Mouse (Mus musculus): ENCODE data around the gene Heg1. TPM values are rescaled to one million over a fixed set of nuclear protein-coding genes. Genes with fewer than 3 reads are reported as not detected.

The Heg1 gene
- polyA plus RNA-seq, 1 experiment from 2014 or later, result 9.1 TPM

DNA sequence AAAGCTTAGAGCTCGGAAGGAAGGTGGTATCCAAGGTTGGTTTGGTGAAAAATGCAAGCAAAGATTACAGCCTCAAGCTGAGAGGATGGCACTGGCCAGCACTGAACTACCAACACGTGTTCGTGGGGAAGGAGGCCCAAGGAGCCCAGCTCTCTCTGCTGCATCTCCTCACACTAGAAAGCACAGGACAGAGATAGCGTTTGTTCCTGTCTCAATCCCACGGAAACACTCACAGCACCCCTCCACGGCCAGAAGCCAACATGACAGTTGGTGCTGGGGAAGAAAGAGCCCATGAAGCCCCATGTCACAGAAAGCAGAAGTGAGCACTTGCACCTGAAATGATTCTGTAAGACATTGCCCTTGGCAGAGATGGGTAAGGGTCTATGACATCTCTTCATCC, 72.2 kb downstream of the Heg1 start:
- Histone ChIP-seq H3K36me3 (ENCODE audit: control insufficient read depth, insufficient read depth, low read length) (peaks cover 5% of the 10 kb centered on the region; the same call in 1 of the 2 replicates), H3K4me1 (replicated peaks; ENCODE audit: control insufficient read depth, insufficient read depth) (no peaks in the 10 kb centered on the region), H3K27ac (replicated peaks) (no peak overlapping the region), H3K27me3 (ENCODE audit: control insufficient read depth, insufficient read depth, low read length) (no peaks in the 10 kb centered on the region), H3K4me3 (ENCODE audit: low read depth, low read length) (no peak overlapping the region), H3K9ac (ENCODE audit: low read length) (no peak overlapping the region), H3K9me3 (ENCODE audit: control insufficient read depth, low read length) (no peaks in the 10 kb centered on the region), H3K4me2 (replicated peaks; ENCODE audit: low read depth) (no peak overlapping the region)
- ATAC-seq (ENCODE audit: low FRiP score, low TSS enrichment) (no peak), DNase-seq (ENCODE audit: low spot score) (no peak)
- TF ChIP-seq CTCF (IDR thresholded peaks at IDR 0.05; ENCODE audit: low read depth) (no peak), EP300 (optimal IDR thresholded peaks at IDR 0.05) (no peak)
- WGBS, result 65% methylated on average over 6 of the region's 6 CpGs

DNA sequence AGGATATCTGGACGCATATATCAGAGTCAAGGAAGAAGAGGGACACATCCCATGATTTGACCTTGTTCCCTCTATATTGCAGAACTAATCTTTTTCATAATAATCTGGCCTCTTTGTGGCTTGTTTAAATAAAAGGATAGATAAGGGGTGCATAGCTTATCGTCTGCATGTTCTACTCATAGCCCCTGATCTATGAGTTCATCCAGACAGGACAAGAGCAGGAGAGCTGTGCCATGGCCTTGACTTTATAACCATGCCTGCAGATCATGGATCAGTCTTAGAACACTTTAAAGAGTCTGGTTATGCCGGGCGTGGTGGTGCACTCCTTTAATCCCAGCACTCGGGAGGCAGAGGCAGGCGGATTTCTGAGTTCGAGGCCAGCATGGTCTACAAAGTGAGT, 75.0 kb downstream of the Heg1 start:
- WGBS, result 84% methylated on average over 7 of the region's 7 CpGs
- no peaks in the 10 kb centered on the region for H3K9me3 ChIP-seq (ENCODE audit: control insufficient read depth, low read length)

GRCm38 (mm10) chr16:33760542-33760941, 76.4 kb downstream of the Heg1 start:
- Histone ChIP-seq H3K4me3 (ENCODE audit: low read depth, low read length) (no peak overlapping the region), H3K4me1 (replicated peaks; ENCODE audit: control insufficient read depth, insufficient read depth) (no peaks in the 10 kb centered on the region), H3K9ac (ENCODE audit: low read length) (no peak overlapping the region), H3K4me2 (replicated peaks; ENCODE audit: low read depth) (no peak overlapping the region), H3K27me3 (ENCODE audit: control insufficient read depth, insufficient read depth, low read length) (no peaks in the 10 kb centered on the region), H3K27ac (replicated peaks) (no peak overlapping the region), H3K36me3 (ENCODE audit: control insufficient read depth, insufficient read depth, low read length) (peaks cover 5% of the 10 kb centered on the region; the same call in 1 of the 2 replicates), H3K9me3 (ENCODE audit: control insufficient read depth, low read length) (no peaks in the 10 kb centered on the region)
- no peak for ATAC-seq (ENCODE audit: low FRiP score, low TSS enrichment)
- TF ChIP-seq CTCF (IDR thresholded peaks at IDR 0.05; ENCODE audit: low read depth), result no peak
- TF ChIP-seq EP300 (optimal IDR thresholded peaks at IDR 0.05), result no peak
- no peak for DNase-seq (ENCODE audit: low spot score)
- WGBS, result 52% methylated on average over 5 of the region's 5 CpGs

More for the DNA sequence above, 75.0 kb downstream of the Heg1 start:
- H3K36me3 ChIP-seq (ENCODE audit: control insufficient read depth, insufficient read depth, low read length), result peaks cover 5% of the 10 kb centered on the region; the same call in 1 of the 2 replicates
- no peak for TF ChIP-seq EP300 (optimal IDR thresholded peaks at IDR 0.05)
- no peak for ATAC-seq (ENCODE audit: low FRiP score, low TSS enrichment)
- no peak overlapping the region for H3K4me3 ChIP-seq (ENCODE audit: low read depth, low read length)
- no peak for DNase-seq (ENCODE audit: low spot score)
- no peaks in the 10 kb centered on the region for H3K27me3 ChIP-seq (ENCODE audit: control insufficient read depth, insufficient read depth, low read length)
- no peak overlapping the region for H3K9ac ChIP-seq (ENCODE audit: low read length)
- H3K4me1 ChIP-seq (replicated peaks; ENCODE audit: control insufficient read depth, insufficient read depth), result no peaks in the 10 kb centered on the region
- no peak overlapping the region for H3K4me2 ChIP-seq (replicated peaks; ENCODE audit: low read depth)
- H3K27ac ChIP-seq (replicated peaks), result no peak overlapping the region

DNA sequence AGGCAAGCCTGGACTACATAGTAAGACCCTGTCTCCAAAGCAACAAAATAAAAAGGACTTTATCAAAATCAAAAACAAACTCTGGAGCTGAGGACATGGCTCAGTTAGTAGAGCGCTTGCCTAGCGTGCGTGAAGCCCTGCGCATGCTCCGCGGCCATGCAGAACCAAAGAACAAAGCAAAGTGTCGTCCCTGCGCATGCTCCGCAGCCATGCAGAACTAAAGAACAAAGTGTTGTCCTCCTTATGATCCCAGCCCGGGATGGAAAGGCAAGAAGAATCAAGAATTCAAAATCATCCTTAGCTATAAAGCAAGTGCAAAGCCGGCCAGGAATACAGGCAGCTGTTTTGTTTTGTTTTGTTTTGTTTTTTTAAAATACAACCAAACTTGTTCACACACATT, 76.8 kb downstream of the Heg1 start:
- DNase-seq (ENCODE audit: low spot score), result no peak
- TF ChIP-seq EP300 (optimal IDR thresholded peaks at IDR 0.05) (no peak), CTCF (IDR thresholded peaks at IDR 0.05; ENCODE audit: low read depth) (no peak)
- WGBS, result 86% methylated on average over 11 of the region's 11 CpGs
- Histone ChIP-seq H3K4me2 (replicated peaks; ENCODE audit: low read depth) (no peak overlapping the region), H3K36me3 (ENCODE audit: control insufficient read depth, insufficient read depth, low read length) (peaks cover 5% of the 10 kb centered on the region; the same call in 1 of the 2 replicates), H3K9me3 (ENCODE audit: control insufficient read depth, low read length) (no peaks in the 10 kb centered on the region), H3K27me3 (ENCODE audit: control insufficient read depth, insufficient read depth, low read length) (no peaks in the 10 kb centered on the region), H3K4me1 (replicated peaks; ENCODE audit: control insufficient read depth, insufficient read depth) (no peaks in the 10 kb centered on the region), H3K27ac (replicated peaks) (no peak overlapping the region), H3K4me3 (ENCODE audit: low read depth, low read length) (no peak overlapping the region), H3K9ac (ENCODE audit: low read length) (no peak overlapping the region)
- no peak for ATAC-seq (ENCODE audit: low FRiP score, low TSS enrichment)

- 29% methylated on average over 12 of the region's 12 CpGs for WGBS
- no peak overlapping the region for H3K4me3 ChIP-seq (ENCODE audit: low read depth, low read length)
- DNase-seq (ENCODE audit: low spot score), result peak; percentile 50
- H3K4me2 ChIP-seq (replicated peaks; ENCODE audit: low read depth), result 0 out of 2 replicates have a peak overlapping the region, but pooled peaks have one; percentile 8
- peak; percentile 79 for ATAC-seq (ENCODE audit: low FRiP score, low TSS enrichment)
- H3K27ac ChIP-seq (replicated peaks), result no peak overlapping the region
- no peaks in the 10 kb centered on the region for H3K9me3 ChIP-seq (ENCODE audit: control insufficient read depth, low read length)
- peaks cover 3% of the 10 kb centered on the region; the same call in 1 of the 2 replicates for H3K36me3 ChIP-seq (ENCODE audit: control insufficient read depth, insufficient read depth, low read length)
- H3K27me3 ChIP-seq (ENCODE audit: control insufficient read depth, insufficient read depth, low read length), result no peaks in the 10 kb centered on the region
- H3K9ac ChIP-seq (ENCODE audit: low read length), result no peak overlapping the region
- TF ChIP-seq EP300 (optimal IDR thresholded peaks at IDR 0.05), result no peak
- TF ChIP-seq CTCF (IDR thresholded peaks at IDR 0.05; ENCODE audit: low read depth), result no peak
- H3K4me1 ChIP-seq (replicated peaks; ENCODE audit: control insufficient read depth, insufficient read depth), result no peaks in the 10 kb centered on the region
Measured at GRCm38 (mm10) chr16:33764501-33765193, 80.5 kb downstream of the Heg1 start.

DNA sequence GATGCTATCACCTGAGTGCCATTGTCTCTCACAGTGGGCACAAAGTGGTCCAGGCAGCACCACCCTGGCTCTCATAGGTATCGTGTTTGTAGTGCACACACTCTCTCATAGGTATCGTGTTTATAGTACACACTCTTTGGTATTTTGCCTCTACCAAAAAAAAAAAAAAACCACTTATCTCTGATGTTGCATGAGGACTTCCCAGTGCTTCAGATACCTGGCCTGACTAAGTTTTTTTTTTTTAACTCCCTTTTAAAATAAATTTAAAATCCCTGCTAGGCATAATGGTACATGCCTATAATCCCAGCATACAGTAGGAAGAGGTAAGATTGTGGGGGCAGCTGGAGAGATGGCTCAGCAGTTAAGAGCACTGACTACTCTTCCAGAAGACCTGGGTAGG, 81.3 kb downstream of the Heg1 start:
- ATAC-seq (ENCODE audit: low FRiP score, low TSS enrichment) (no peak), DNase-seq (ENCODE audit: low spot score) (no peak)
- peaks cover 3% of the 10 kb centered on the region; the same call in 1 of the 2 replicates for H3K36me3 ChIP-seq (ENCODE audit: control insufficient read depth, insufficient read depth, low read length)
- no peaks in the 10 kb centered on the region for H3K4me1 ChIP-seq (replicated peaks; ENCODE audit: control insufficient read depth, insufficient read depth)
- no peak overlapping the region for H3K4me3 ChIP-seq (ENCODE audit: low read depth, low read length)
- no peak overlapping the region for H3K27ac ChIP-seq (replicated peaks)
- H3K4me2 ChIP-seq (replicated peaks; ENCODE audit: low read depth), result no peak overlapping the region
- H3K27me3 ChIP-seq (ENCODE audit: control insufficient read depth, insufficient read depth, low read length), result no peaks in the 10 kb centered on the region
- TF ChIP-seq CTCF (IDR thresholded peaks at IDR 0.05; ENCODE audit: low read depth), result no peak
- TF ChIP-seq EP300 (optimal IDR thresholded peaks at IDR 0.05), result no peak
- no peaks in the 10 kb centered on the region for H3K9me3 ChIP-seq (ENCODE audit: control insufficient read depth, low read length)
- no peak overlapping the region for H3K9ac ChIP-seq (ENCODE audit: low read length)
- 88% methylated on average over 2 of the region's 2 CpGs for WGBS

Data from stomach, postnatal 0 days (tissue).